Mouse (Mus musculus): ENCODE data around the gene Lrat. TPM values are rescaled to one million over a fixed set of nuclear protein-coding genes. Genes with fewer than 3 reads are reported as not detected.
A peak's percentile ranks its signal among the peaks of the same experiment; 100 is the strongest.

The Lrat gene
- polyA plus RNA-seq, 1 experiment from 2014 or later, result 0.36 TPM

- peak overlapping the region; percentile 39 for H3K4me3 ChIP-seq (ENCODE audit: low read depth, low read length)
- no peaks in the 10 kb centered on the region for H3K36me3 ChIP-seq (ENCODE audit: control insufficient read depth, insufficient read depth, low read length)
- no peak for ATAC-seq (ENCODE audit: insufficient number of reproducible peaks, insufficient read depth, low FRiP score, low read depth)
- WGBS, result under 1% methylated on average over 31 of the region's 31 CpGs
- H3K27ac ChIP-seq (ENCODE audit: low read length), result no peak overlapping the region
- H3K9me3 ChIP-seq (ENCODE audit: control insufficient read depth, low read depth, low read length), result no peaks in the 10 kb centered on the region
- peak overlapping the region; percentile 86 for H3K4me2 ChIP-seq (replicated peaks; ENCODE audit: low read depth, low read length)
- 0 out of 2 replicates have a peak, but pooled peaks cover 5% of the 10 kb centered on the region for H3K4me1 ChIP-seq (ENCODE audit: control insufficient read depth, insufficient read depth, low read length)
- no peak overlapping the region for H3K9ac ChIP-seq (replicated peaks; ENCODE audit: low read depth, low read length)
- H3K27me3 ChIP-seq (ENCODE audit: control insufficient read depth, insufficient read depth, low read length), result peaks cover 12% of the 10 kb centered on the region
These were observed 587 bp upstream of the Lrat start for GRCm38 (mm10) chr3:82904211-82904908.

- WGBS, result 21% methylated on average over 20 of the region's 20 CpGs
- peak overlapping the region; percentile 39; the same call in 1 of the 2 replicates for H3K4me3 ChIP-seq (ENCODE audit: low read depth, low read length)
- H3K9me3 ChIP-seq (ENCODE audit: control insufficient read depth, low read depth, low read length), result no peaks in the 10 kb centered on the region
- peak; percentile 18; the same call in 1 of the 2 replicates for ATAC-seq (ENCODE audit: insufficient number of reproducible peaks, insufficient read depth, low FRiP score, low read depth)
- peaks cover 12% of the 10 kb centered on the region for H3K27me3 ChIP-seq (ENCODE audit: control insufficient read depth, insufficient read depth, low read length)
- peak overlapping the region; percentile 86 for H3K4me2 ChIP-seq (replicated peaks; ENCODE audit: low read depth, low read length)
- H3K9ac ChIP-seq (replicated peaks; ENCODE audit: low read depth, low read length), result no peak overlapping the region
- H3K4me1 ChIP-seq (ENCODE audit: control insufficient read depth, insufficient read depth, low read length), result 0 out of 2 replicates have a peak, but pooled peaks cover 5% of the 10 kb centered on the region
- H3K27ac ChIP-seq (ENCODE audit: low read length), result no peak overlapping the region
- H3K36me3 ChIP-seq (ENCODE audit: control insufficient read depth, insufficient read depth, low read length), result no peaks in the 10 kb centered on the region
These were observed 788 bp downstream of the Lrat start for GRCm38 (mm10) chr3:82902757-82903612.

- Histone ChIP-seq H3K4me1 (ENCODE audit: control insufficient read depth, insufficient read depth, low read length) (no peaks in the 10 kb centered on the region), H3K4me3 (ENCODE audit: low read depth, low read length) (no peak overlapping the region), H3K9ac (replicated peaks; ENCODE audit: low read depth, low read length) (no peak overlapping the region), H3K4me2 (replicated peaks; ENCODE audit: low read depth, low read length) (no peak overlapping the region), H3K36me3 (ENCODE audit: control insufficient read depth, insufficient read depth, low read length) (no peaks in the 10 kb centered on the region), H3K27me3 (ENCODE audit: control insufficient read depth, insufficient read depth, low read length) (no peaks in the 10 kb centered on the region), H3K9me3 (ENCODE audit: control insufficient read depth, low read depth, low read length) (no peaks in the 10 kb centered on the region), H3K27ac (ENCODE audit: low read length) (no peak overlapping the region)
- ATAC-seq (ENCODE audit: insufficient number of reproducible peaks, insufficient read depth, low FRiP score, low read depth), result no peak
- 20% methylated on average over 2 of the region's 2 CpGs for whole genome bisulfite sequencing
These were observed 14.9 kb downstream of the Lrat start for GRCm38 (mm10) chr3:82888842-82889241.

GRCm38 (mm10) chr3:82877258-82877657 is 26.5 kb downstream of the Lrat start:
- H3K27me3 ChIP-seq (ENCODE audit: control insufficient read depth, insufficient read depth, low read length), result 0 out of 2 replicates have a peak, but pooled peaks cover 3% of the 10 kb centered on the region
- no peaks in the 10 kb centered on the region for H3K36me3 ChIP-seq (ENCODE audit: control insufficient read depth, insufficient read depth, low read length)
- WGBS, result 2% methylated on average over 4 of the region's 4 CpGs
- no peaks in the 10 kb centered on the region for H3K4me1 ChIP-seq (ENCODE audit: control insufficient read depth, insufficient read depth, low read length)
- no peak overlapping the region for H3K9ac ChIP-seq (replicated peaks; ENCODE audit: low read depth, low read length)
- no peak overlapping the region for H3K4me3 ChIP-seq (ENCODE audit: low read depth, low read length)
- ATAC-seq (ENCODE audit: insufficient number of reproducible peaks, insufficient read depth, low FRiP score, low read depth), result no peak
- H3K9me3 ChIP-seq (ENCODE audit: control insufficient read depth, low read depth, low read length), result no peaks in the 10 kb centered on the region
- no peak overlapping the region for H3K27ac ChIP-seq (ENCODE audit: low read length)
- no peak overlapping the region for H3K4me2 ChIP-seq (replicated peaks; ENCODE audit: low read depth, low read length)

GRCm38 (mm10) chr3:82876372-82876739 is 27.4 kb downstream of the Lrat start, which contains the start of gene Rbm46:
Gene Rbm46, minus strand, starts transcription at chr3:82876483.
- 16% methylated on average over 36 of the region's 36 CpGs for WGBS
- 0 out of 2 replicates have a peak, but pooled peaks cover 3% of the 10 kb centered on the region for H3K27me3 ChIP-seq (ENCODE audit: control insufficient read depth, insufficient read depth, low read length)
- H3K9ac ChIP-seq (replicated peaks; ENCODE audit: low read depth, low read length), result no peak within 1 kb of the TSS; the same call in 1 of the 2 replicates
- no peaks in the 10 kb centered on the region for H3K36me3 ChIP-seq (ENCODE audit: control insufficient read depth, insufficient read depth, low read length)
- H3K27ac ChIP-seq (ENCODE audit: low read length), result no peak within 1 kb of the TSS
- peak within 1 kb of the TSS; percentile 38 for H3K4me3 ChIP-seq (ENCODE audit: low read depth, low read length)
- H3K4me1 ChIP-seq (ENCODE audit: control insufficient read depth, insufficient read depth, low read length), result no peaks in the 10 kb centered on the region
- H3K4me2 ChIP-seq (replicated peaks; ENCODE audit: low read depth, low read length), result peak within 1 kb of the TSS; percentile 59
- H3K9me3 ChIP-seq (ENCODE audit: control insufficient read depth, low read depth, low read length), result no peaks in the 10 kb centered on the region
- ATAC-seq (ENCODE audit: insufficient number of reproducible peaks, insufficient read depth, low FRiP score, low read depth), result peak; percentile 92

- 0 out of 2 replicates have a peak, but pooled peaks cover 3% of the 10 kb centered on the region for H3K27me3 ChIP-seq (ENCODE audit: control insufficient read depth, insufficient read depth, low read length)
- H3K9ac ChIP-seq (replicated peaks; ENCODE audit: low read depth, low read length), result no peak overlapping the region; the same call in 1 of the 2 replicates
- no peaks in the 10 kb centered on the region for H3K9me3 ChIP-seq (ENCODE audit: control insufficient read depth, low read depth, low read length)
- ATAC-seq (ENCODE audit: insufficient number of reproducible peaks, insufficient read depth, low FRiP score, low read depth), result peak; percentile 11; the same call in 1 of the 2 replicates
- WGBS, result 24% methylated on average over 60 of the region's 69 CpGs
- no peaks in the 10 kb centered on the region for H3K4me1 ChIP-seq (ENCODE audit: control insufficient read depth, insufficient read depth, low read length)
- H3K27ac ChIP-seq (ENCODE audit: low read length), result no peak overlapping the region
- no peaks in the 10 kb centered on the region for H3K36me3 ChIP-seq (ENCODE audit: control insufficient read depth, insufficient read depth, low read length)
- H3K4me3 ChIP-seq (ENCODE audit: low read depth, low read length), result peak overlapping the region; percentile 38
- H3K4me2 ChIP-seq (replicated peaks; ENCODE audit: low read depth, low read length), result peak overlapping the region; percentile 59
These were observed 28.0 kb downstream of the Lrat start for GRCm38 (mm10) chr3:82875671-82876371.

GRCm38 (mm10) chr3:82857414-82858077 is 46.2 kb downstream of the Lrat start:
- WGBS, result 24% methylated on average over 4 of the region's 4 CpGs
- H3K9ac ChIP-seq (replicated peaks; ENCODE audit: low read depth, low read length), result no peak overlapping the region

More at GRCm38 (mm10) chr3:82857414-82858077, 46.2 kb downstream of the Lrat start:
- Histone ChIP-seq H3K4me3 (ENCODE audit: low read depth, low read length) (no peak overlapping the region), H3K9me3 (ENCODE audit: control insufficient read depth, low read depth, low read length) (no peaks in the 10 kb centered on the region), H3K4me1 (ENCODE audit: control insufficient read depth, insufficient read depth, low read length) (no peaks in the 10 kb centered on the region), H3K36me3 (ENCODE audit: control insufficient read depth, insufficient read depth, low read length) (no peaks in the 10 kb centered on the region), H3K27me3 (ENCODE audit: control insufficient read depth, insufficient read depth, low read length) (no peaks in the 10 kb centered on the region), H3K27ac (ENCODE audit: low read length) (no peak overlapping the region), H3K4me2 (replicated peaks; ENCODE audit: low read depth, low read length) (no peak overlapping the region)
- ATAC-seq (ENCODE audit: insufficient number of reproducible peaks, insufficient read depth, low FRiP score, low read depth), result no peak
